Mouse (Mus musculus) limb, embryonic 14.5 days (tissue): ENCODE results near the gene Krt32. TPM values are rescaled to one million over a fixed set of nuclear protein-coding genes. Genes with fewer than 3 reads are reported as not detected.

ENCODE experiments used
- ATAC-seq: fragments of 200-750 bp; cut with Nextera tagmentation; 2 replicates; pipeline ENCODE4 v1.8.0; 2017; ENCODE audit warnings: low read depth, moderate number of reproducible peaks, moderate TSS enrichment; ENCODE audit not compliant: low FRiP score
- DNase-seq: peaks from one replicate; pipeline ENCODE4 v3.0.0-alpha.2; 2015; ENCODE audit warnings: low spot score
- H3K27ac ChIP-seq: fragments of 300-500 bp; sonication (generic); replicated peaks from 2 replicates; pipeline ENCODE4 v1.5.1; 2014; ENCODE audit warnings: low read depth, mild to moderate bottlenecking, low read length, moderate library complexity, mixed read lengths
- H3K27me3 ChIP-seq: fragments of 300-500 bp; sonication (generic); 2 replicates; pipeline ENCODE4 v1.6.1; 2014; ENCODE audit warnings: low read length, mixed read lengths; ENCODE audit not compliant: control insufficient read depth, insufficient read depth
- H3K36me3 ChIP-seq: fragments of 300-500 bp; sonication (generic); 2 replicates; pipeline ENCODE4 v1.6.1; 2014; ENCODE audit warnings: mild to moderate bottlenecking, low read length, moderate library complexity, mixed read lengths; ENCODE audit not compliant: control insufficient read depth, insufficient read depth
- H3K4me1 ChIP-seq: fragments of 300-500 bp; sonication (generic); 2 replicates; pipeline ENCODE4 v1.6.1; 2014; ENCODE audit warnings: antibody characterized with exemption, low read length, mixed read lengths; ENCODE audit not compliant: control insufficient read depth, insufficient read depth
- H3K4me2 ChIP-seq: fragments of 300-500 bp; sonication (generic); replicated peaks from 2 replicates; pipeline ENCODE4 v1.6.1; 2014; ENCODE audit warnings: low read depth, mild to moderate bottlenecking, low read length, moderate library complexity; ENCODE audit not compliant: severe bottlenecking
- H3K4me3 ChIP-seq: fragments of 300-500 bp; sonication (generic); replicated peaks from 2 replicates; pipeline ENCODE4 v1.5.1; 2014; ENCODE audit warnings: low read length
- H3K9ac ChIP-seq: fragments of 300-500 bp; sonication (generic); 2 replicates; pipeline ENCODE4 v1.6.1; 2014; ENCODE audit warnings: mild to moderate bottlenecking, low read depth, low read length, moderate library complexity; ENCODE audit not compliant: severe bottlenecking
- H3K9me3 ChIP-seq: fragments of 300-500 bp; sonication (generic); 2 replicates; pipeline ENCODE4 v1.6.1; 2016; ENCODE audit warnings: low read length; ENCODE audit not compliant: control insufficient read depth
- POLR2A ChIP-seq: fragments of 200-500 bp; IDR thresholded peaks from 2 replicates; pipeline ENCODE4 v1.8.0; 2012; ENCODE audit warnings: inconsistent platforms, mild to moderate bottlenecking, moderate library complexity, borderline replicate concordance; ENCODE audit not compliant: insufficient read depth, insufficient read length; ENCODE audit errors: extremely low read depth
- WGBS: fragments of 180-500 bp; shearing (Covaris S2); extraction: QIAGEN DNeasy Blood & Tissue Kit; methylation state at CpG from one replicate; pipeline ENCODE4 v1.1.7; 2014; 5-methylcytosine and 5-hydroxymethylcytosine counted together
- polyA plus RNA-seq, 2 experiments: library from polyadenylated mRNA; depleted of rRNA in 1 of 2; stranded (reverse) in 1 of 2; unstranded in 1 of 2; fragments of >200 nt; fragmentation: Nextera tagmentation in 1 of 2; extraction: Ambion mirVana in 1 of 2; gene quantifications; 2 replicates each; pipeline versions ENCODE4 v1.2.1 to v1.2.3; 2012 to 2014

Gene Krt32
- polyA plus RNA-seq, 2 experiments: 0.10 TPM; not detected in 1

- Histone ChIP-seq H3K27me3 (no peaks in the 10 kb centered on the region), H3K36me3 (no peaks in the 10 kb centered on the region), H3K4me1 (no peaks in the 10 kb centered on the region), H3K27ac (no peak within 1 kb of the TSS), H3K4me2 (no peak within 1 kb of the TSS), H3K9me3 (no peaks in the 10 kb centered on the region), H3K4me3 (no peak within 1 kb of the TSS), H3K9ac (no peak within 1 kb of the TSS)
- 70% methylated on average over 3 of the region's 3 CpGs for WGBS
- TF ChIP-seq POLR2A: no peak
- DNase-seq: no peak
- ATAC-seq: no peak
These were observed 37.6 kb downstream of the Krt32 start, which contains the start of gene Krt31 for GRCm38 (mm10) chr11:100050451-100050850. Krt31 (minus strand) TSS chr11:100050551.

GRCm38 (mm10) chr11:100047193-100047592 is 40.8 kb downstream of the Krt32 start:
- TF ChIP-seq POLR2A: no peak
- Histone ChIP-seq H3K4me1 (no peaks in the 10 kb centered on the region), H3K9me3 (no peaks in the 10 kb centered on the region), H3K27me3 (no peaks in the 10 kb centered on the region), H3K9ac (no peak overlapping the region), H3K4me3 (no peak overlapping the region), H3K4me2 (no peak overlapping the region), H3K27ac (no peak overlapping the region), H3K36me3 (no peaks in the 10 kb centered on the region)
- no peak for ATAC-seq
- WGBS: 92% methylated on average over 2 of the region's 2 CpGs
- DNase-seq: no peak

- no peaks in the 10 kb centered on the region for H3K27me3 ChIP-seq
- 65% methylated on average over 6 of the region's 6 CpGs for WGBS
- TF ChIP-seq POLR2A: no peak
- ATAC-seq: no peak
- no peak overlapping the region for H3K4me2 ChIP-seq
- H3K27ac ChIP-seq: no peak overlapping the region
- no peaks in the 10 kb centered on the region for H3K36me3 ChIP-seq
- H3K4me3 ChIP-seq: no peak overlapping the region
- H3K9me3 ChIP-seq: no peaks in the 10 kb centered on the region
- no peak for DNase-seq
- H3K9ac ChIP-seq: no peak overlapping the region
- H3K4me1 ChIP-seq: no peaks in the 10 kb centered on the region
These were observed 41.6 kb downstream of the Krt32 start for GRCm38 (mm10) chr11:100046303-100046866.

GRCm38 (mm10) chr11:100041454-100041853 is 46.6 kb downstream of the Krt32 start, which contains the start of gene Krt34:
Krt34 (minus strand) TSS chr11:100041554.
- no peak for TF ChIP-seq POLR2A
- Histone ChIP-seq H3K27ac (no peak within 1 kb of the TSS), H3K4me1 (no peaks in the 10 kb centered on the region), H3K9me3 (no peaks in the 10 kb centered on the region), H3K4me3 (no peak within 1 kb of the TSS), H3K36me3 (no peaks in the 10 kb centered on the region), H3K9ac (no peak within 1 kb of the TSS), H3K27me3 (no peaks in the 10 kb centered on the region), H3K4me2 (no peak within 1 kb of the TSS)
- DNase-seq (no peak), ATAC-seq (no peak)
- WGBS: 87% methylated on average over 6 of the region's 6 CpGs

Other genes starting within 250 kb of the Krt32 start
- gene Krtap4-16, start 236.6 kb downstream of the Krt32 start, polyA plus RNA-seq (2012; rRNA removed): 0.08 TPM in 1 of 2 replicates, not detected in the other
- gene Krtap4-16, start 236.6 kb downstream of the Krt32 start, polyA plus RNA-seq (2014; fragmentation: Nextera tagmentation; extraction: Ambion mirVana): not detected in 2 replicates
- gene Gm11568, start 230.3 kb downstream of the Krt32 start, polyA plus RNA-seq (2012; rRNA removed): not detected in 2 replicates
- gene Gm11568, start 230.3 kb downstream of the Krt32 start, polyA plus RNA-seq (2014; fragmentation: Nextera tagmentation; extraction: Ambion mirVana): not detected in 2 replicates
- gene Gm11559, start 223.8 kb downstream of the Krt32 start, polyA plus RNA-seq (2012; rRNA removed): not detected in 2 replicates
- not detected in 2 replicates for gene Gm11559, start 223.8 kb downstream of the Krt32 start, polyA plus RNA-seq (2014; fragmentation: Nextera tagmentation; extraction: Ambion mirVana)
- not detected in 2 replicates for gene Krtap9-1, start 214.8 kb downstream of the Krt32 start, polyA plus RNA-seq (2012; rRNA removed)
- not detected in 2 replicates for gene Krtap9-1, start 214.8 kb downstream of the Krt32 start, polyA plus RNA-seq (2014; fragmentation: Nextera tagmentation; extraction: Ambion mirVana)
- not detected in 2 replicates for gene Gm11567, start 209.0 kb downstream of the Krt32 start, polyA plus RNA-seq (2012; rRNA removed)
- gene Gm11567, start 209.0 kb downstream of the Krt32 start, polyA plus RNA-seq (2014; fragmentation: Nextera tagmentation; extraction: Ambion mirVana): not detected in 2 replicates
- not detected in 2 replicates for gene Krtap31-1, start 180.3 kb downstream of the Krt32 start, polyA plus RNA-seq (2012; rRNA removed)
- gene Krtap31-1, start 180.3 kb downstream of the Krt32 start, polyA plus RNA-seq (2014; fragmentation: Nextera tagmentation; extraction: Ambion mirVana): not detected in 2 replicates
- gene Gm11565, start 173.5 kb downstream of the Krt32 start, polyA plus RNA-seq (2012; rRNA removed): not detected in 2 replicates
- not detected in 2 replicates for gene Gm11565, start 173.5 kb downstream of the Krt32 start, polyA plus RNA-seq (2014; fragmentation: Nextera tagmentation; extraction: Ambion mirVana)
- gene Krtap31-2, start 151.9 kb downstream of the Krt32 start, polyA plus RNA-seq (2012; rRNA removed): not detected in 2 replicates
- gene Krtap31-2, start 151.9 kb downstream of the Krt32 start, polyA plus RNA-seq (2014; fragmentation: Nextera tagmentation; extraction: Ambion mirVana): not detected in 2 replicates
- not detected in 2 replicates for gene Krtap9-5, start 139.8 kb downstream of the Krt32 start, polyA plus RNA-seq (2012; rRNA removed)
- not detected in 2 replicates for gene Krtap9-5, start 139.8 kb downstream of the Krt32 start, polyA plus RNA-seq (2014; fragmentation: Nextera tagmentation; extraction: Ambion mirVana)
- 0.09 TPM in 1 of 2 replicates, not detected in the other for gene Krtap29-1, start 109.2 kb downstream of the Krt32 start, polyA plus RNA-seq (2012; rRNA removed)
- gene Krtap29-1, start 109.2 kb downstream of the Krt32 start, polyA plus RNA-seq (2014; fragmentation: Nextera tagmentation; extraction: Ambion mirVana): not detected in 2 replicates
- gene Krtap16-1, start 101.6 kb downstream of the Krt32 start, polyA plus RNA-seq (2012; rRNA removed): not detected in 2 replicates
- 0.19 TPM in 1 of 2 replicates, not detected in the other for gene Krtap16-1, start 101.6 kb downstream of the Krt32 start, polyA plus RNA-seq (2014; fragmentation: Nextera tagmentation; extraction: Ambion mirVana)
- 0.09 and 0.19 TPM in 2 replicates for gene Krtap17-1, start 94.2 kb downstream of the Krt32 start, polyA plus RNA-seq (2012; rRNA removed)
- gene Krtap17-1, start 94.2 kb downstream of the Krt32 start, polyA plus RNA-seq (2014; fragmentation: Nextera tagmentation; extraction: Ambion mirVana): 0.37 TPM in 1 of 2 replicates, not detected in the other
- gene Krt33a, start 72.0 kb downstream of the Krt32 start, polyA plus RNA-seq (2012; rRNA removed): 0.08 TPM in 1 of 2 replicates, not detected in the other
- 0.15 and 0.29 TPM in 2 replicates for gene Krt33a, start 72.0 kb downstream of the Krt32 start, polyA plus RNA-seq (2014; fragmentation: Nextera tagmentation; extraction: Ambion mirVana)
- gene Krt33b, start 58.4 kb downstream of the Krt32 start, polyA plus RNA-seq (2012; rRNA removed): 0.31 and 0.41 TPM in 2 replicates
- gene Krt33b, start 58.4 kb downstream of the Krt32 start, polyA plus RNA-seq (2014; fragmentation: Nextera tagmentation; extraction: Ambion mirVana): 0.17 and 0.54 TPM in 2 replicates
- gene Krt34, start 46.7 kb downstream of the Krt32 start, polyA plus RNA-seq (2012; rRNA removed): not detected in 2 replicates
- 0.11 TPM in 1 of 2 replicates, not detected in the other for gene Krt34, start 46.7 kb downstream of the Krt32 start, polyA plus RNA-seq (2014; fragmentation: Nextera tagmentation; extraction: Ambion mirVana)
- gene Krt31, start 37.7 kb downstream of the Krt32 start, polyA plus RNA-seq (2012; rRNA removed): 0.04 and 0.13 TPM in 2 replicates
- gene Krt31, start 37.7 kb downstream of the Krt32 start, polyA plus RNA-seq (2014; fragmentation: Nextera tagmentation; extraction: Ambion mirVana): 0.26 TPM in 1 of 2 replicates, not detected in the other
- gene Krt35, start 8.0 kb upstream of the Krt32 start, polyA plus RNA-seq (2012; rRNA removed): 1.7 and 2.9 TPM in 2 replicates
- gene Krt35, start 8.0 kb upstream of the Krt32 start, polyA plus RNA-seq (2014; fragmentation: Nextera tagmentation; extraction: Ambion mirVana): 7.0 and 7.2 TPM in 2 replicates
- 0.36 and 1.1 TPM in 2 replicates for gene Krt36, start 17.4 kb upstream of the Krt32 start, polyA plus RNA-seq (2012; rRNA removed)
- gene Krt36, start 17.4 kb upstream of the Krt32 start, polyA plus RNA-seq (2014; fragmentation: Nextera tagmentation; extraction: Ambion mirVana): 2.9 and 5.9 TPM in 2 replicates
- 0.15 and 0.62 TPM in 2 replicates for gene Krt13, start 33.3 kb upstream of the Krt32 start, polyA plus RNA-seq (2012; rRNA removed)
- 0.54 and 1.7 TPM in 2 replicates for gene Krt13, start 33.3 kb upstream of the Krt32 start, polyA plus RNA-seq (2014; fragmentation: Nextera tagmentation; extraction: Ambion mirVana)
- 113 and 213 TPM in 2 replicates for gene Krt15, start 47.7 kb upstream of the Krt32 start, polyA plus RNA-seq (2012; rRNA removed)
- gene Krt15, start 47.7 kb upstream of the Krt32 start, polyA plus RNA-seq (2014; fragmentation: Nextera tagmentation; extraction: Ambion mirVana): 168 and 205 TPM in 2 replicates
- gene Krt19, start 60.4 kb upstream of the Krt32 start, polyA plus RNA-seq (2012; rRNA removed): 30.3 and 74.0 TPM in 2 replicates
- gene Krt19, start 60.4 kb upstream of the Krt32 start, polyA plus RNA-seq (2014; fragmentation: Nextera tagmentation; extraction: Ambion mirVana): 89.1 and 105 TPM in 2 replicates
- 0.24 and 0.39 TPM in 2 replicates for gene Krt9, start 105.0 kb upstream of the Krt32 start, polyA plus RNA-seq (2012; rRNA removed)
- gene Krt9, start 105.0 kb upstream of the Krt32 start, polyA plus RNA-seq (2014; fragmentation: Nextera tagmentation; extraction: Ambion mirVana): not detected in 2 replicates
- 238 and 293 TPM in 2 replicates for gene Krt14, start 119.3 kb upstream of the Krt32 start, polyA plus RNA-seq (2012; rRNA removed)
- 480 and 495 TPM in 2 replicates for gene Krt14, start 119.3 kb upstream of the Krt32 start, polyA plus RNA-seq (2014; fragmentation: Nextera tagmentation; extraction: Ambion mirVana)
- 0.24 and 0.26 TPM in 2 replicates for gene Krt16, start 160.7 kb upstream of the Krt32 start, polyA plus RNA-seq (2012; rRNA removed)
- gene Krt16, start 160.7 kb upstream of the Krt32 start, polyA plus RNA-seq (2014; fragmentation: Nextera tagmentation; extraction: Ambion mirVana): 0.29 and 0.61 TPM in 2 replicates
- 22.1 and 28.1 TPM in 2 replicates for gene Krt17, start 172.8 kb upstream of the Krt32 start, polyA plus RNA-seq (2012; rRNA removed)
- 75.5 and 78.5 TPM in 2 replicates for gene Krt17, start 172.8 kb upstream of the Krt32 start, polyA plus RNA-seq (2014; fragmentation: Nextera tagmentation; extraction: Ambion mirVana)
- gene Krt42, start 181.6 kb upstream of the Krt32 start, polyA plus RNA-seq (2012; rRNA removed): 0.06 and 0.08 TPM in 2 replicates
- gene Krt42, start 181.6 kb upstream of the Krt32 start, polyA plus RNA-seq (2014; fragmentation: Nextera tagmentation; extraction: Ambion mirVana): not detected in 2 replicates
- gene Eif1, start 231.7 kb upstream of the Krt32 start, polyA plus RNA-seq (2012; rRNA removed): 229 and 342 TPM in 2 replicates
- gene Eif1, start 231.7 kb upstream of the Krt32 start, polyA plus RNA-seq (2014; fragmentation: Nextera tagmentation; extraction: Ambion mirVana): 1,852 and 1,886 TPM in 2 replicates
- gene Gast, start 246.2 kb upstream of the Krt32 start, polyA plus RNA-seq (2012; rRNA removed): 0.36 and 0.74 TPM in 2 replicates
- gene Gast, start 246.2 kb upstream of the Krt32 start, polyA plus RNA-seq (2014; fragmentation: Nextera tagmentation; extraction: Ambion mirVana): 0.47 and 0.50 TPM in 2 replicates